Mouse (Mus musculus): Measurements from ENCODE around the gene Plxnb1. TPM values are rescaled to one million over a fixed set of nuclear protein-coding genes. Genes with fewer than 3 reads are reported as not detected.

Plxnb1 gene
- polyA plus RNA-seq, 1 experiment from 2014 or later = 8.8 TPM

DNA sequence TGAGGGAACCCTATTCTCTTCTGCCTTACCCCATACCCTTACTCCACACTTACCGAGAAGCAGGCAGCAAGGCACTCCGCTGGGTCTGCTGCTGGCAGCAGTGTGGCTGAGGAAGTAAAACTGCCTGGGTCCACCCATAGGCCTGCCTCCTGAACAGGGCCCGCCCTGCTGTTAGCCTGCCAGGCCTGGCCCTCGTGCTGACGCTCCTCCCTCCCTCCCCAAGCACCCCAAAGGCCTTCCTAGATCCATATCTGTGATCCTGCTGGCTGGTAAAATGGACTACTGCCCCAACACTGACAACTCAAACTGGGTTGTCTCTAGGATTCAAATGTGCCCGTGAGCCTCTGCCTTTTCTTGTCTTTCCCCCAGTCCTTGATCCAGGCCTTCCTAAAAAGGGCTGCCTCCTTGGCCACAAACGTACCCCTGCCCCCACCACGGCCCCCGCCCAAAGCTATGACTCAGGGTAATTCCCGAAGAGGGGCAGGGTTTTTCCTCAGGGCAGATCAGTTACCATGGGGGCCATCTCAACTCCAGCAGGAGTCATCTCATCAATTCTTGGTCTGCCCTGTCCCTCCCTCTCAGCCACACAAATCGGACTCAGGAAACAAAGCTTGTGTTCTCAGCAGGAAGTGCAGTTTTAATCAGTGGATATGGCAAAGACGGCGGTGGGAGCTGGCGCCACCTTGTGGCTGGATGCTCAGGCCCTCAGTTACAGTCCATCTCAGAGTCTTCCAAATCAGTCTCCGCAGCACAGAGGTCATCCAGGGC, 35.9 kb upstream of the Plxnb1 start, which contains the start of gene Trex1:
Gene Trex1, minus strand, starts transcription at position 599 of the 768 bp plus-strand sequence.
- ATAC-seq (peak; percentile 94), DNase-seq (ENCODE audit: low spot score) (peak; percentile 96)
- peak within 1 kb of the TSS; percentile 92 for H3K27ac ChIP-seq (ENCODE audit: low read length)
- WGBS = 11% methylated on average over 15 of the region's 15 CpGs
- peak within 1 kb of the TSS; percentile 33 for H3K4me3 ChIP-seq (ENCODE audit: low read depth, low read length)
- H3K4me1 ChIP-seq (ENCODE audit: insufficient read depth, low read depth, low read length) = peaks cover 7% of the 10 kb centered on the region; the same call in 1 of the 2 replicates
- peak within 1 kb of the TSS; percentile 55 for H3K9ac ChIP-seq (replicated peaks; ENCODE audit: low read depth)
- TF ChIP-seq CTCF (IDR thresholded peaks at IDR 0.05) (peak; percentile 98), EP300 (IDR thresholded peaks at IDR 0.05) (peak; percentile 71)
- H3K36me3 ChIP-seq (ENCODE audit: insufficient read depth, low read length) = peaks cover 18% of the 10 kb centered on the region
- H3K4me2 ChIP-seq (replicated peaks; ENCODE audit: low read depth, low read length) = peak within 1 kb of the TSS; percentile 60
- no peaks in the 10 kb centered on the region for H3K9me3 ChIP-seq (ENCODE audit: low read length)
- no peaks in the 10 kb centered on the region for H3K27me3 ChIP-seq (replicated peaks; ENCODE audit: insufficient read depth, low read length)

DNA sequence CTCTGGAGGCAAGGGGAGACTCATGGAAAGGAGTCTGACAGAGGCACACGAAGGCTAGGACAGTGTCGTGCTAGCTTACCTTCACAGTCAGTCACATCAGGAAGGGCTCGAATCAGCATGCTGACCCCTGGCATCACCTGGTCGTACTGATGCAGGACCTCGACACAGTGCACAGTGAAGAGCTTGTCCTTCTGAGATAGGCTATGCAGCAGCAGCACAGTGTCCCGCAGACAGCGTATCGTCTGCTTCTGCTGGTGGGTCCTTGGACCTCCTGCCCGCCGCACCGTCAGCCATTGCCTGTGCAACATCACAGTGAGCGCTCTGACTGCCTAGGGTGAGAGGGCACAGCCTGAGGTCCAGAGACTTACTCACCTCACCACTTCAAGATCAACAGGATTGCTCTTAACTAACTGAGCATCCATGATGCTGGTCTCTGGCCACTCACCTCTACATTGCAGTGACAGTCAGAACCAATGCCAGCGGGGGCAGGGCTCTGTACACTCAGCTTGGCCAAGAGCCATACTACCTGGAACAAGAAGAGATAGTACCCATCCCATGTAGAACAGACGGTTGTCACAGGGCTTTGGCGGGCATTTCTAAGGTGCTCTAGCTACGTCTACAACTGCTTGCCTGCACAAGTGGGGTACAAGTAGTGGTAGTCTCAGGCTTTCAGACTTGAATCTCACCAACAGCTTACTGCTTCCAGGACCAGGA, 34.8 kb upstream of the Plxnb1 start:
- Histone ChIP-seq H3K27ac (ENCODE audit: low read length) (no peak overlapping the region), H3K9ac (replicated peaks; ENCODE audit: low read depth) (no peak overlapping the region)
- no peak for DNase-seq (ENCODE audit: low spot score)

DNA sequence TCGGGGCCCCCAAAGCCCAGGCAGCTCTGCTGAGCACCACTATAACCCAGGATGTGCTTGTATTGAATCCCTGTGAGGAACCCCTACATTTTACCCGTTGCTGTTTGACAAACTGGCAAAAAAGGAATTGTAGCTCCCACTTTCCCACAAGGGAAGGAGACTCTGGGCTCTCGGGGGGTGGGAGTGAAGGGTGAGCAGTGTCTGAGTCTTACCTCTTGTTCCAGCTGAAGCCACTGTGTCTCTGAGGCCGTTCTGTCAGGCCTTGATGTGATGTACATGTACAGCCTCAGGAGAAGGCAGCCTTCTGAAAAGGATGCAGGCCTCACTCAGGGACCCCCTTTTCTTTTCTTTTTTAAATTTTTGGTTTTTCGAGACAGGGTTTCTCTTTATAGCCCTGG, 34.3 kb upstream of the Plxnb1 start:
- Histone ChIP-seq H3K36me3 (ENCODE audit: insufficient read depth, low read length) (peaks cover 31% of the 10 kb centered on the region), H3K27me3 (replicated peaks; ENCODE audit: insufficient read depth, low read length) (no peaks in the 10 kb centered on the region), H3K4me2 (replicated peaks; ENCODE audit: low read depth, low read length) (no peak overlapping the region), H3K27ac (ENCODE audit: low read length) (no peak overlapping the region), H3K9ac (replicated peaks; ENCODE audit: low read depth) (no peak overlapping the region), H3K9me3 (ENCODE audit: low read length) (no peaks in the 10 kb centered on the region), H3K4me3 (ENCODE audit: low read depth, low read length) (no peak overlapping the region), H3K4me1 (ENCODE audit: insufficient read depth, low read depth, low read length) (no peaks in the 10 kb centered on the region)
- WGBS = 83% methylated on average over 5 of the region's 5 CpGs
- ATAC-seq = no peak
- no peak for TF ChIP-seq EP300 (IDR thresholded peaks at IDR 0.05)
- no peak for TF ChIP-seq CTCF (IDR thresholded peaks at IDR 0.05)
- DNase-seq (ENCODE audit: low spot score) = no peak

More for the DNA sequence above, 34.8 kb upstream of the Plxnb1 start:
- Histone ChIP-seq H3K4me2 (replicated peaks; ENCODE audit: low read depth, low read length) (no peak overlapping the region), H3K4me3 (ENCODE audit: low read depth, low read length) (no peak overlapping the region), H3K36me3 (ENCODE audit: insufficient read depth, low read length) (peaks cover 28% of the 10 kb centered on the region), H3K4me1 (ENCODE audit: insufficient read depth, low read depth, low read length) (peaks cover 2% of the 10 kb centered on the region; the same call in 1 of the 2 replicates), H3K27me3 (replicated peaks; ENCODE audit: insufficient read depth, low read length) (no peaks in the 10 kb centered on the region), H3K9me3 (ENCODE audit: low read length) (no peaks in the 10 kb centered on the region)
- TF ChIP-seq EP300 (IDR thresholded peaks at IDR 0.05) (no peak), CTCF (IDR thresholded peaks at IDR 0.05) (no peak)
- 88% methylated on average over 16 of the region's 16 CpGs for WGBS
- ATAC-seq = no peak

DNA sequence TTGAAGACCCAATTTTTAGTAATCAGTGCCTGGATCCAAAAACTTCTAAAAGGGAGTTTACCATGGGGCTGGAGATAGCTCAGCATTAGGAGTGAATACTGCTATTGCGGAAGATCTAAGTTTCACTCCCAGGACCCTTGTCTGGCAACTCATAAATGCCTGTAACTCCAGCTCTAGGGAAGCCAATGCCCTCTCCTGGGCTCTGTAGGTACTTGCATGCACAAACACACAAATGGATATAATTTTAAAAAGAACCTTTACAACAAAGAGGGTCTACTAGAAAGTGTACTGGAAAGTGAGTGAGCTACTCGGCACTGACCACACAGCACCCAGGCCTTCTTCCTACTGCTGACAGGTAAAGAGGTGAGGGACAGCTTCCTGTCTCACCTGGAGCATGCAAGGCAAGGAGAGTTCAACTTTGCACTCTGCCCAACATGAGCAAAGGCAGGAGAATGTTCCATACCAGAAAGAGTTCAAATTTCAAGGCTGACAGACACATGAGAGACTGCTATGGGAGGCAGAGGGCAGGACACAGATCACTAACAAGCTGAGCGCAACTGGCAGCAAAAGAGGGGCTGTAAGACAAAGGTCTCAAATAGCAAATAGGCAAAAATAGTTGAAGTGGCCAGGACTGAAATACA, 27.0 kb upstream of the Plxnb1 start:
- Histone ChIP-seq H3K36me3 (ENCODE audit: insufficient read depth, low read length) (peaks cover 39% of the 10 kb centered on the region), H3K27me3 (replicated peaks; ENCODE audit: insufficient read depth, low read length) (no peaks in the 10 kb centered on the region), H3K9ac (replicated peaks; ENCODE audit: low read depth) (no peak overlapping the region), H3K27ac (ENCODE audit: low read length) (no peak overlapping the region), H3K4me1 (ENCODE audit: insufficient read depth, low read depth, low read length) (peaks cover 4% of the 10 kb centered on the region; the same call in 1 of the 2 replicates), H3K9me3 (ENCODE audit: low read length) (no peaks in the 10 kb centered on the region), H3K4me3 (ENCODE audit: low read depth, low read length) (no peak overlapping the region), H3K4me2 (replicated peaks; ENCODE audit: low read depth, low read length) (no peak overlapping the region)
- WGBS = 94% methylated on average over 3 of the region's 3 CpGs
- no peak for DNase-seq (ENCODE audit: low spot score)
- no peak for ATAC-seq
- peak; percentile 32; the same call in 1 of the 2 replicates for TF ChIP-seq CTCF (IDR thresholded peaks at IDR 0.05)
- TF ChIP-seq EP300 (IDR thresholded peaks at IDR 0.05) = no peak

DNA sequence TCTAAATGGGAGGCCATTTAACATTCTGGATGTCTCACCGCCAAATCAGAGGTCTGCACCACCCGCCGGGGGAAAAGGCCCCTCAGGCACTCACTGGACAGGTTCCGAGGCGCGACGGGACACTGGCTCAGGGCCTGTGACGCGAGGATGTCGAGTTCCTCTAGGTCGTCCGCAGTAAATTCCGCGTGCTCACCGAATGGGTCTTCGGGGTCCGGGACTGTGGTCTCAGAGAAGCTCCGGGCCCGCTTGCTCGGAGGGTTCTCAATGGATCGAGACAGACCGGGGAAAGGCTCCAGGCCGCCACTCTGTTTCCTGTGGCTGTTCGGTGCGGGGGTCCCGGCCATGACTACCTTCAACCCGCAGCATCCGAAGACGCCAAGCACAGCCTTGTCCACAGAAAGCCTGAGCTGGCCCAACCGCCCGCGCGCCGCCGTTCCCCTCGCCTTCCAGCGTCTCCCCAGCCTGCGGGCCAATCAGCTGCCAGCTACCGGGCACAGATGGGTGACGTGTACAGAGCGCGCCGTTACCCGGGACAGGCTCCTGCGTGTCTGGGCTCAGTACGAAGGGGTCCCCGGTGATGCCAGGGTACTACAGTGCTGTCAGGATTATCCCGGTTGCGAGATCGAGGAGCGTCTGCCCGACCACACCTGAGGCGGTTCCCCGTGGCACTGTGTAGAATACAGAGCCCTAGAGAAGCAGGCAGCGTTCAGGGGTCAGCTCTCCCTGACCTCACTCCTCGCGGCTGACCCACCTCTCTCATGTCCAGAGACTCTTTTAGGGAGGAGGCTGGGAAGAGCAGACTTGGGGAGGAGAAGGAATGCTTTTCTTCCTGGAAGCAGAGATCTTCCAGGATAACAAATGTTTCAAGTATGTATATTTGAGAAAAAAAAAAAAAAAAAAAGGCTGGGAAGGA, 21.3 kb upstream of the Plxnb1 start, which contains the start of gene Atrip:
Gene Atrip, minus strand, starts transcription at position 464 of the 913 bp plus-strand sequence.
- Histone ChIP-seq H3K27ac (ENCODE audit: low read length) (peak within 1 kb of the TSS; percentile 79), H3K4me1 (ENCODE audit: insufficient read depth, low read depth, low read length) (peaks cover 8% of the 10 kb centered on the region; the same call in 1 of the 2 replicates), H3K4me3 (ENCODE audit: low read depth, low read length) (peak within 1 kb of the TSS; percentile 71), H3K9ac (replicated peaks; ENCODE audit: low read depth) (peak within 1 kb of the TSS; percentile 80), H3K27me3 (replicated peaks; ENCODE audit: insufficient read depth, low read length) (no peaks in the 10 kb centered on the region), H3K4me2 (replicated peaks; ENCODE audit: low read depth, low read length) (peak within 1 kb of the TSS; percentile 71), H3K36me3 (ENCODE audit: insufficient read depth, low read length) (peaks cover 4% of the 10 kb centered on the region), H3K9me3 (ENCODE audit: low read length) (no peaks in the 10 kb centered on the region)
- WGBS = under 1% methylated on average over 57 of the region's 57 CpGs
- ATAC-seq (peak; percentile 100), DNase-seq (ENCODE audit: low spot score) (peak; percentile 95)
- TF ChIP-seq EP300 (IDR thresholded peaks at IDR 0.05) = no peak
- no peak for TF ChIP-seq CTCF (IDR thresholded peaks at IDR 0.05)
